Mouse (Mus musculus): ENCODE data around the gene Cacna1a.

- no peak for TF ChIP-seq MAFK (IDR thresholded peaks at IDR 0.05; ENCODE audit: insufficient read depth, low read depth, low read length)
- TF ChIP-seq ZC3H11A (IDR thresholded peaks at IDR 0.05; ENCODE audit: borderline replicate concordance, low read depth, low read length), result no peak
Measured at GRCm38 (mm10) chr8:84647461-84647901, 259.2 kb downstream of the Cacna1a start.

All from ES-E14 (cell line).